Mouse (Mus musculus): ENCODE data around the gene Setd3. TPM values are rescaled to one million over a fixed set of nuclear protein-coding genes. Genes with fewer than 3 reads are reported as not detected.

Gene Setd3
- total and polyA plus RNA-seq, 3 experiments = 40.1 to 59.9 TPM; not detected in 1

DNA sequence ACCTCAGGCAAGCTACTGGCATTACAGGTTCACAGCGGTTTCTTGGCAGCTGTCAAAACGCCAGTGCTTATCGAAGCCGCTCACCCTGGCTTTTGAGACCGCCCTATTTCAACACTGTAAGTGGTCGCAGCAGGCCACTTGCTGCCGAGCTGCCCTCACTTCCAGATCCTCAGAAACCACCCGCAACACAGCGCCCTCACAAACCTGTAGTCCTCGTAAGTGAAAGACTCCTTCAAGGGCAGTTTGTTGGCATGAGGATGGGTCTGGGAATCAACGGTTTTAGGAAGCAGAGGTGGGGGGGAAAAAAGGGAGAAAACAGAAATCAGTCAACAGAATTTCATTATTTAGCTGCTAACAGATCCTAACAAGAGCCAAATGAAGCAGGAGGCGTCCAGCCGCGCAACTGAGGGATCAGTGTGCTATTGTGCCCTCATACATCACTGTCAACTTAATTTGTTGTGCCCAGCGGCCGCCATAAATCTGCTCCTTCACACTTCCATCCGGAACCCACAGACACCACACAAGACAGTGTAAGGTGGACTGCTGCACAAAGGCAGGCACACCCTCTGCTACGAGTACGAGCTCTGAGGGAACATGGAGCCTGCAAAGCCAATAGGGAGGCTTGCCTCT is 60.1 kb downstream of the Setd3 start:
- no peaks in the 10 kb centered on the region for H3K27me3 ChIP-seq (ENCODE audit: control insufficient read depth in 1 of 2, insufficient read depth in 2 of 2, low read length in 2 of 2)
- peaks cover 0 to 3% of the 10 kb centered on the region in 2 experiments; a peak in 1 of 4 replicates for H3K36me3 ChIP-seq (ENCODE audit: control insufficient read depth in 1 of 2, insufficient read depth in 2 of 2, low read length in 2 of 2)
- H3K4me3 ChIP-seq (ENCODE audit: control insufficient read depth in 1 of 2, insufficient read depth in 1 of 2, low read depth in 2 of 2, low read length in 2 of 2) = no peak overlapping the region
- H3K9ac ChIP-seq (ENCODE audit: control insufficient read depth, low read depth, low read length, poor library complexity, severe bottlenecking) = no peak overlapping the region
- H3K27ac ChIP-seq (ENCODE audit: control insufficient read depth, low read depth, low read length) = no peak overlapping the region
- H3K4me1 ChIP-seq (ENCODE audit: control insufficient read depth in 1 of 2, insufficient read depth in 2 of 2, low read length in 2 of 2) = no peaks in the 10 kb centered on the region
- H3K9me3 ChIP-seq (replicated peaks; ENCODE audit: insufficient read depth, low read length) = no peaks in the 10 kb centered on the region
- peaks cover 1% of the 10 kb centered on the region; the same call in 1 of the 2 replicates for H3K79me2 ChIP-seq (ENCODE audit: control insufficient read depth, insufficient read depth, low read length, poor library complexity)
- no peak for DNase-seq (ENCODE audit: low read depth, low spot score)
- no peak for TF ChIP-seq ZMIZ1 (IDR thresholded peaks at IDR 0.05; ENCODE audit: low read depth, low read length)
- no peak for TF ChIP-seq CHD2 (IDR thresholded peaks at IDR 0.05; ENCODE audit: low read length)
- no peak for TF ChIP-seq ELF1 (IDR thresholded peaks at IDR 0.05; ENCODE audit: low read depth, low read length)
- no peak for TF ChIP-seq CHD1 (IDR thresholded peaks at IDR 0.05; ENCODE audit: low read depth, low read length)

- H3K79me2 ChIP-seq (ENCODE audit: control insufficient read depth, insufficient read depth, low read length, poor library complexity) = no peaks in the 10 kb centered on the region
- H3K27me3 ChIP-seq (ENCODE audit: control insufficient read depth in 1 of 2, insufficient read depth in 2 of 2, low read length in 2 of 2) = no peaks in the 10 kb centered on the region
- DNase-seq (ENCODE audit: low read depth, low spot score) = no peak
- H3K36me3 ChIP-seq (ENCODE audit: control insufficient read depth in 1 of 2, insufficient read depth in 2 of 2, low read length in 2 of 2) = peaks cover 0 to 3% of the 10 kb centered on the region in 2 experiments; a peak in 1 of 4 replicates
- no peaks in the 10 kb centered on the region for H3K4me1 ChIP-seq (ENCODE audit: control insufficient read depth in 1 of 2, insufficient read depth in 2 of 2, low read length in 2 of 2)
- TF ChIP-seq MAX (IDR thresholded peaks at IDR 0.05; ENCODE audit: low read length) = no peak
- TF ChIP-seq MYB (IDR thresholded peaks at IDR 0.05; ENCODE audit: low read depth, low read length) = no peak
- TF ChIP-seq ZC3H11A (IDR thresholded peaks at IDR 0.05; ENCODE audit: low read depth, low read length) = no peak
- TF ChIP-seq NELFE (IDR thresholded peaks at IDR 0.05; ENCODE audit: low read depth, low read length) = no peak
- no peak for TF ChIP-seq GATA1 (IDR thresholded peaks at IDR 0.05; ENCODE audit: low read depth, low read length)
- TF ChIP-seq RCOR1 (IDR thresholded peaks at IDR 0.05; ENCODE audit: low read depth, low read length) = no peak
- TF ChIP-seq MXI1 (IDR thresholded peaks at IDR 0.05; ENCODE audit: low read depth, low read length) = no peak
- no peak for TF ChIP-seq MAZ (IDR thresholded peaks at IDR 0.05; ENCODE audit: low read depth, low read length)
- no peak for TF ChIP-seq USF2 (IDR thresholded peaks at IDR 0.05; ENCODE audit: borderline replicate concordance in 1 of 2, insufficient read depth in 1 of 2, low read depth in 1 of 2, low read length in 2 of 2)
- TF ChIP-seq MEF2A (IDR thresholded peaks at IDR 0.05; ENCODE audit: extremely low read depth, insufficient replicate concordance, low read depth, low read length, poor library complexity, severe bottlenecking) = no peak
- no peak for TF ChIP-seq SIN3A (IDR thresholded peaks at IDR 0.05; ENCODE audit: low read length)
- H3K27ac ChIP-seq (ENCODE audit: control insufficient read depth, low read depth, low read length) = no peak overlapping the region
- H3K9ac ChIP-seq (ENCODE audit: control insufficient read depth, low read depth, low read length, poor library complexity, severe bottlenecking) = no peak overlapping the region
- H3K4me3 ChIP-seq (ENCODE audit: control insufficient read depth in 1 of 2, insufficient read depth in 1 of 2, low read depth in 2 of 2, low read length in 2 of 2) = no peak overlapping the region
- H3K9me3 ChIP-seq (replicated peaks; ENCODE audit: insufficient read depth, low read length) = no peaks in the 10 kb centered on the region
Measured at GRCm38 (mm10) chr12:108118503-108118901, 60.6 kb downstream of the Setd3 start.

Data from MEL (cell line).